Mouse (Mus musculus) olfactory bulb, adult 2 months (tissue): Measurements from ENCODE around the gene Deaf1. TPM values are rescaled to one million over a fixed set of nuclear protein-coding genes. Genes with fewer than 3 reads are reported as not detected.
"Not testable (repeated sequence)": the region's sequence is repeated elsewhere in the genome, so short reads cannot be mapped to it uniquely, and the experiment has no call there.

Source experiments
- H3K27ac ChIP-seq: fragments of 200-500 bp; 2 replicates; pipeline ENCODE4 v1.5.1; 2012; ENCODE audit warnings: low read depth, low read length; ENCODE audit not compliant: insufficient read depth
- H3K4me1 ChIP-seq: fragments of 200-500 bp; 2 replicates; pipeline ENCODE4 v1.6.1; 2012; ENCODE audit warnings: low read length; ENCODE audit not compliant: control insufficient read depth, insufficient read depth
- H3K4me3 ChIP-seq: fragments of 200-500 bp; 2 replicates; pipeline ENCODE4 v1.5.1; 2012; ENCODE audit warnings: mild to moderate bottlenecking, low read depth, low read length, moderate library complexity; ENCODE audit not compliant: insufficient read depth
- CTCF ChIP-seq: fragments of 200-500 bp; IDR thresholded peaks from 2 replicates; pipeline ENCODE4 v1.5.1; 2012; ENCODE audit warnings: low read depth, mild to moderate bottlenecking, low read length, moderate library complexity; ENCODE audit not compliant: insufficient read depth
- POLR2A ChIP-seq: fragments of 200-500 bp; IDR thresholded peaks from 2 replicates; pipeline ENCODE4 v1.6.1; 2012; ENCODE audit warnings: mild to moderate bottlenecking, low read depth, low read length, moderate library complexity; ENCODE audit not compliant: insufficient read depth
- WGBS: fragments of 180-500 bp; shearing (Covaris S2); methylation state at CpG from one replicate; pipeline ENCODE4 v1.1.7; 2018; 5-methylcytosine and 5-hydroxymethylcytosine counted together
- polyA plus RNA-seq: library from polyadenylated mRNA; stranded (reverse); fragments of >200 nt; gene quantifications from 2 replicates; pipeline ENCODE4 v1.2.4, GENCODE M21; 2012; ENCODE audit warnings: low replicate concordance; ENCODE audit not compliant: missing spikeins, insufficient read depth, insufficient read length

Gene Deaf1
- polyA plus RNA-seq, 1 experiment = not detected

DNA sequence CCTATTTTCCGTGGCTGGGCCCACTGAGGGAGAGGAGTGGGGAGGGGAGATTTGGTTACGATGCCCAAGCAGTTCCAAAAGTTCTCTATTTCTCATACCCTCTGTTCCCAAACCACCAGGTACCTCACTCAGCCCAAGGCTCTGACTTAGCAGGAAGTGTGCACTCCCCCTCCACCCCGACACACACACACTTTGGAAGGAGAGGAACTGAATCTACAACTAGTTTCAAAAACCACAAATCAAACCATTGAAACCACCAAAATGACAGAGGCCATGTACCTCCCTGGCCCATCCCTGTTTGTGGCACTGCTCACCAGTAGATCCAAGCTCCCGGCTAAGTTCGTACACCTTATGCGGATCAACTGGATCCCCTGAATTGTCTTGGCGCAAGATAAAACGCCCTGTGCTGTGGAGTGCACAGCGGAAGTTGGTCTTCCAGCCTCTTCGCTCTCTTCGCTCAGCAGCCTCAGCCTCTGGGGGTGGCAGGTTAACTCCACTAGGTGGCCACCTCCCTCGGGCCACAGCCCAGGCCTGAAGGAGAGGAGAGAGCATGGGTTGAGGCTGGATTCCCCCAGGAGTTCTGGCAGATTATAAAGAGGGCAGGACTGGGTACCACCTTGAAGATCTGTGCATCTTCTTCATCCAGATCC lies 62.6 kb downstream of the Deaf1 start:
- 41% methylated on average over 12 of the region's 12 CpGs for WGBS
- H3K4me1 ChIP-seq = peaks cover 8% of the 10 kb centered on the region
- no peak overlapping the region for H3K27ac ChIP-seq
- TF ChIP-seq POLR2A (no peak), CTCF (no peak)
- no peak overlapping the region for H3K4me3 ChIP-seq

DNA sequence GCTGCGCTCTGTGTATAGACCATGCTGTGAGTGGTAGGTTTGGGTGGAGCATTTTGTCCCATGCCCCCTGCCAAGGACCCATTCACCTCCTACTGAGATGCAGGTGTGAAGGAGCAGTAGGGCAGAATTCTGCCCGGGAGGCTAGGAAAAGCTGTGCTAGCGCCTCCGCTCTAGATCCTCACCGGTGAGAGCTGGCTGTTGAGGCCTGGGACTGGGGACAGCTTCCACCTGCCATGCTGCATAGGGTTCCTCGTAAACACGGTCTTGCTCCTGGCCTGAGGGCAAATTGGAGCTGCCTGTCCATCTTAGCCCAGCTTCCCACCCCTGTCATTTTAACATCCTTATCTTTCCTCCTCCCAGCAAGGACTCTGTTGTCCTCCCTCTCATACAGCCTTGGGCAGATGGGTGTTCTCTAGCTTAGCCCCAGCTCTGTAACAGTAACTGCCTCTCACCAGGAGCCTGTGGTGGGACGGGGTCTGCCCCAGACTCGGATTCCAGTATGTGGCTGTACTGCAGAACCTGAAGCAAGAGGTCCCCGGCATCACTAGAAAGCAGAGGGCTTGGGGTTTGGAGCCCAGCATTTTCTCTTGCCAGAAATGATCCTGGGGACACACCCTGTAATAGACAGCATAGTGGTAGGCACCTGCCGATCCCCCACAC lies 63.3 kb downstream of the Deaf1 start:
- WGBS = 77% methylated on average over 11 of the region's 11 CpGs
- no peak overlapping the region for H3K27ac ChIP-seq
- no peak overlapping the region for H3K4me3 ChIP-seq
- peaks cover 8% of the 10 kb centered on the region for H3K4me1 ChIP-seq
- TF ChIP-seq POLR2A (no peak), CTCF (no peak)

DNA sequence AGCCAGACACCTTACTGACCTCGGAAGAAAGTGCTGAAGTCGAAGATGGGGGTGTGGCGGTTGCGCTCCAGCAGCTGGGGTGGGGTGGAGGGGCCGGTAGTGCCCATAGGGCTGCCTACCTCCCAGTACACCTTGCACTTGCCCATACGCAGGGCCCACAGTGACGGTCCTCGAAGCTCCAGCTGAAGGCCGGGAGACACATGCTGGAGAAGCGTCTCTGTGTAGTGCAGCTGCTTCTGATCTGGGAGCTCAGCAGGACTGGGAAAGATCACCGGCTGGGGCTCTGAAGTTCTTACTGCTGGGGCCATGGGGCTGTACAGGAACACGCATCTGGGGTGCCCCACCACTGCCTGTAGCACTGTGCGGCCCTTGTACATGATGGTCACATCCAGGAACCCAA lies 63.9 kb downstream of the Deaf1 start:
- H3K4me3 ChIP-seq = no peak overlapping the region
- TF ChIP-seq POLR2A (no peak), CTCF (no peak)
- WGBS = 91% methylated on average over 13 of the region's 13 CpGs
- peaks cover 8% of the 10 kb centered on the region for H3K4me1 ChIP-seq
- H3K27ac ChIP-seq = no peak overlapping the region

DNA sequence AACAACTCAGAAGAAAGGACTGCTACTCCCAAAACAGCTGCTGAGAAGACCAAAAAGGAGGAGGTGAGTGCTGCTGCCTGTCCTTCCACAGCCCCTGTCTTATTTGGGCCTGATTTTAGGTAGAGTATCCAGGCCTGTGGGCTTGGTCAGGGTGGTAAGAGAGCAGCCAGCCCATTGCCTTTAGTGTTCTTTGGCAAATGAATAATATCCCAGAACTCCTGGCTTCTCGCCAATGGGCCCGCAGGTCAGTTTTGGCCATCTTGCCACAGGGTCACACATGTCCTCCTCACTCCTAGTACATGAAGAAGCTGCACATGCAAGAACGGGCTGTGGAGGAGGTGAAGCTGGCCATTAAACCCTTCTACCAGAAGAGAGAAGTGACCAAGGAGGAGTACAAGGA lies 66.0 kb downstream of the Deaf1 start:
- no peak overlapping the region for H3K4me3 ChIP-seq
- 90% methylated on average over 3 of the region's 3 CpGs for WGBS
- peaks cover 8% of the 10 kb centered on the region for H3K4me1 ChIP-seq
- H3K27ac ChIP-seq = no peak overlapping the region
- TF ChIP-seq CTCF (no peak), POLR2A (no peak)

DNA sequence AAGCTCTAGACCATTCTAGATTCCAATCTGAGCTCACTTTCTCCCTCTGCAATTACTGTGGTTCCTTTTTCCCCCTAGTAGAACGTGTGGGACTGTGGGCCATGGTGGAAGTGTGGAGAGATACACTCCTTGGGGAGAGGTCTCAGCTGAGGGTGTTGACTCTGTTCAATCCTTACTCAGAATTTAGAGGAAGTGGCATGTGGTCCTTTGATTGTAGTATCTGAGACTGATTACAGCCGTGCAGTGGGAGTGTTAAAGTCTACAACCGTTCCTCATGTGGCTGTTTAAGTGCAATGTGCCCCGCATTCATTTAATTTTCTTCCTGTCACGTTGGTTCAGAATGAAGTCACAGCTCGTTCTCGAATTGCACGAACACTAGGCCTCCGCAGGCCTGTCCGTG lies 71.3 kb downstream of the Deaf1 start:
- H3K27ac ChIP-seq = no peak overlapping the region
- WGBS = 93% methylated on average over 10 of the region's 10 CpGs
- no peak overlapping the region for H3K4me3 ChIP-seq
- TF ChIP-seq CTCF = no peak
- no peak for TF ChIP-seq POLR2A
- no peaks in the 10 kb centered on the region for H3K4me1 ChIP-seq

DNA sequence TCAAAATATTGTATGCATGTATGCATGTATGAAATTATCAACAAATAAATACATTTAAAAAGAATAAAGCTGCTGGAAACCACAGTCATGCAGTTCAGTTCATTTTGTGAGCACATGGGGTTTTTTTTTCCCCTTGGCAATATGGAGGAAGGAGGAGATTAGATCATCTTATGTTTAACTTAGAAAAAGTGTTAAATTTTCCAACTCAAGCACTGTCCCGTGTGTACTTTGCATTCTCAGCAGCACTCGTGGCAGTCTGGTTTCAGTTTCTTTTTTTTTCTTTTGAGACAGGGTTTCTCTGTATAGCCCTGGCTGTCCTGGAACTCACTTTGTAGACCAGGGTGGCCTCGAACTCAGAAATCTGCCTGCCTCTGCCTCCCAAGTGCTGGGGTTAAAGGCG lies 77.0 kb downstream of the Deaf1 start:
- H3K27ac ChIP-seq, H3K4me1 ChIP-seq, H3K4me3 ChIP-seq: not testable (repeated sequence)
- WGBS = 90% methylated on average over 4 of the region's 4 CpGs

Other genes starting within 250 kb of the Deaf1 start
- gene Pkp3, start 249.5 kb downstream of the Deaf1 start, polyA plus RNA-seq = not detected in 2 replicates
- not detected in 2 replicates for gene Sigirr, start 227.1 kb downstream of the Deaf1 start, polyA plus RNA-seq
- not detected in 2 replicates for gene Ano9, start 209.9 kb downstream of the Deaf1 start, polyA plus RNA-seq
- gene Ptdss2, start 205.3 kb downstream of the Deaf1 start, polyA plus RNA-seq = not detected in 2 replicates
- gene Rnh1, start 154.8 kb downstream of the Deaf1 start, polyA plus RNA-seq = not detected in 2 replicates
- not detected in 2 replicates for gene Hras, start 133.7 kb downstream of the Deaf1 start, polyA plus RNA-seq
- not detected in 2 replicates for gene Lrrc56, start 133.5 kb downstream of the Deaf1 start, polyA plus RNA-seq
- gene Lmntd2, start 113.6 kb downstream of the Deaf1 start, polyA plus RNA-seq = not detected in 2 replicates
- not detected in 2 replicates for gene Rassf7, start 111.8 kb downstream of the Deaf1 start, polyA plus RNA-seq
- gene Phrf1, start 98.9 kb downstream of the Deaf1 start, polyA plus RNA-seq = not detected in 2 replicates
- not detected in 2 replicates for gene Irf7, start 61.2 kb downstream of the Deaf1 start, polyA plus RNA-seq
- gene Cdhr5, start 50.9 kb downstream of the Deaf1 start, polyA plus RNA-seq = not detected in 2 replicates
- gene Sct, start 48.6 kb downstream of the Deaf1 start, polyA plus RNA-seq = not detected in 2 replicates
- not detected in 2 replicates for gene Drd4, start 35.7 kb downstream of the Deaf1 start, polyA plus RNA-seq
- not detected in 2 replicates for gene Tmem80, start within 50 bp of the Deaf1 start, polyA plus RNA-seq
- not detected in 2 replicates for gene Eps8l2, start 11.2 kb upstream of the Deaf1 start, polyA plus RNA-seq
- gene Taldo1, start 64.5 kb upstream of the Deaf1 start, polyA plus RNA-seq = not detected in 2 replicates
- not detected in 2 replicates for gene Gatd1, start 86.4 kb upstream of the Deaf1 start, polyA plus RNA-seq
- gene Cend1, start 101.8 kb upstream of the Deaf1 start, polyA plus RNA-seq = 518 TPM in 1 of 2 replicates, not detected in the other
- not detected in 2 replicates for gene Slc25a22, start 110.2 kb upstream of the Deaf1 start, polyA plus RNA-seq
- gene Pidd1, start 116.3 kb upstream of the Deaf1 start, polyA plus RNA-seq = not detected in 2 replicates
- gene Rplp2, start 119.7 kb upstream of the Deaf1 start, polyA plus RNA-seq = 977 TPM in 1 of 2 replicates, not detected in the other
- not detected in 2 replicates for gene Pnpla2, start 127.5 kb upstream of the Deaf1 start, polyA plus RNA-seq
- gene Cracr2b, start 133.4 kb upstream of the Deaf1 start, polyA plus RNA-seq = not detected in 2 replicates
- not detected in 2 replicates for gene Cd151, start 139.7 kb upstream of the Deaf1 start, polyA plus RNA-seq
- not detected in 2 replicates for gene Polr2l, start 147.4 kb upstream of the Deaf1 start, polyA plus RNA-seq
- not detected in 2 replicates for gene Tspan4, start 147.6 kb upstream of the Deaf1 start, polyA plus RNA-seq
- not detected in 2 replicates for gene Chid1, start 212.2 kb upstream of the Deaf1 start, polyA plus RNA-seq
- not detected in 2 replicates for gene Ap2a2, start 234.5 kb upstream of the Deaf1 start, polyA plus RNA-seq